Mouse (Mus musculus) heart, adult 2 months (tissue): Measurements from ENCODE around the gene Dlec1.

Source experiments
- CTCF ChIP-seq: fragments of 200-600 bp; IDR thresholded peaks from 2 replicates; pipeline ENCODE4 v1.8.1; 2022; ENCODE audit warnings: antibody characterized with exemption, mild to moderate bottlenecking, moderate library complexity
- EP300 ChIP-seq: fragments of 200-500 bp; IDR thresholded peaks from 2 replicates; pipeline ENCODE4 v1.6.1; 2011; ENCODE audit warnings: low read depth, low read length, control low read depth; ENCODE audit not compliant: insufficient read depth
- POLR2A ChIP-seq: fragments of 200-500 bp; IDR thresholded peaks from 2 replicates; pipeline ENCODE4 v1.6.1; 2011; ENCODE audit warnings: mild to moderate bottlenecking, low read depth, low read length, control low read depth; ENCODE audit not compliant: insufficient read depth

DNA sequence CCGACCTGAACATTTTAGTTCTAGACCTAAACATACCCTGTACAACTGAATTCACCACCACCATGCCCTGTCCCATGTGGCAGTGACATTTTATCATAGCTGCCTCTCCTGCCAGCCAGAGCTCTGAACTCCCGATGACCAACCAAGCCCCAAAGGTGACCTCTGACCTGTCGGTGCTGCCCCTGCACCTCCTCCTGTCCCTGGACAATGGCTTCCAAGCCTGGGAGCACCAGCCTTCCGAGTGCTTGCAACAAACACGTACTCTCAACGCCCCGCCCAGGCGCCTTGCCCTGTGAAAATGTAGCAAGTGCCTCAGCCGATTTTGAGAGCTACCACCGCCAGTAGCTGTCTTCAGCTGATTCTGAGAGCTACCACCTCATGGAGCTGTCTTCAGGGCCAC lies 42.9 kb downstream of the Dlec1 start:
- TF ChIP-seq CTCF = no peak
- no peak for TF ChIP-seq POLR2A
- TF ChIP-seq EP300 = no peak
